Mouse (Mus musculus) adrenal gland, postnatal 4 days (tissue): ENCODE results near the gene Mrpl24. TPM values are rescaled to one million over a fixed set of nuclear protein-coding genes. Genes with fewer than 3 reads are reported as not detected.

Source experiments
- DNase-seq, 2 experiments: peaks; one replicate each; pipeline ENCODE4 v3.0.0; 2021 to 2022; ENCODE audit warnings: low spot score in 2 of 2, mixed read lengths in 2 of 2
- total RNA-seq, 2 experiments: library from RNA; stranded (reverse); gene quantifications; 2 replicates each; pipeline ENCODE4 v1.2.3; 2021

The Mrpl24 gene
- total RNA-seq, 2 experiments from 2014 or later: 135 to 138 TPM

GRCm38 (mm10) chr3:87972203-87972664, 52.9 kb downstream of the Mrpl24 start:
- no peak for DNase-seq

DNA sequence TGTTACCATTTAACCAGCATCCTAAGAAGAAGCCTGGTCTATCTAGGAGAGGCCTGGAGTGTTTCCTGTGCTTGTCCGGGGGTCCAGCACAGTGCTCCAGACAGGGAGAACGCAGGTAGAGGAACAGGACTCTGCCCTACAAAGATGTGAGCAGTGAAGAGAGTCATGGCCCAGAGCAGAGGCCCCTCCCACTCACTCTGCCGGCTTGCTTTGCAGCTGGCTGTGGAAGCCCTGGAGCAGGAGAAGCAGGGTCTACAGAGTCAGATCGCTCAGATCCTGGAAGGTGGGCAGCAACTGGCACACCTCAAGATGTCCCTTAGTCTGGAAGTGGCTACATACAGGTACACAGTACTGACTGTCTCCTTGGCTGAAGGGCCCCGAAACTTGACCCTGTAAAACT, 53.5 kb downstream of the Mrpl24 start:
- DNase-seq: no peak

Other genes starting within 250 kb of the Mrpl24 start
- gene Lrrc71, start 170.9 kb upstream of the Mrpl24 start, total RNA-seq: 1 to 10 TPM in 1 of 2 experiments, under 1 TPM in 1; 0.78 to 1.5 TPM
- 10 to 100 TPM; 14.6 to 26.4 TPM for gene Ntrk1, start 124.3 kb upstream of the Mrpl24 start, total RNA-seq
- gene Insrr, start 122.6 kb upstream of the Mrpl24 start, total RNA-seq: 1 to 10 TPM; 2.1 to 5.8 TPM
- gene Pear1, start 95.2 kb upstream of the Mrpl24 start, total RNA-seq: 10 to 100 TPM; 40.3 to 42.5 TPM
- under 1 TPM; 0.25 to 0.51 TPM for gene Sh2d2a, start 72.8 kb upstream of the Mrpl24 start, total RNA-seq
- 10 to 100 TPM; 67.0 to 74.2 TPM for gene Prcc, start 33.9 kb upstream of the Mrpl24 start, total RNA-seq
- gene Hdgf, start 13.2 kb upstream of the Mrpl24 start, total RNA-seq: 100 to 1,000 TPM; 205 to 213 TPM
- 10 to 100 TPM; 31.0 to 33.5 TPM for gene Isg20l2, start 10.8 kb downstream of the Mrpl24 start, total RNA-seq
- 10 to 100 TPM; 21.9 to 24.9 TPM for gene Rrnad1, start 11.2 kb downstream of the Mrpl24 start, total RNA-seq
- gene Crabp2, start 29.2 kb downstream of the Mrpl24 start, total RNA-seq: 1 to 10 TPM; 1.7 to 2.0 TPM
- 10 to 100 TPM; 16.2 to 24.3 TPM for gene Nes, start 51.6 kb downstream of the Mrpl24 start, total RNA-seq
- 10 to 100 TPM; 29.2 to 30.6 TPM for gene Bcan, start 80.7 kb downstream of the Mrpl24 start, total RNA-seq
- gene Hapln2, start 108.1 kb downstream of the Mrpl24 start, total RNA-seq: not detected
- gene Gpatch4, start 123.6 kb downstream of the Mrpl24 start, total RNA-seq: 10 to 100 TPM; 15.4 to 16.1 TPM
- gene Naxe, start 139.0 kb downstream of the Mrpl24 start, total RNA-seq: 100 to 1,000 TPM; 124 to 126 TPM
- not detected for gene Ttc24, start 158.8 kb downstream of the Mrpl24 start, total RNA-seq
- gene Iqgap3, start 162.5 kb downstream of the Mrpl24 start, total RNA-seq: 10 to 100 TPM; 17.2 to 18.8 TPM
- gene Mef2d, start 222.9 kb downstream of the Mrpl24 start, total RNA-seq: 10 to 100 TPM; 90.0 to 92.1 TPM